Mouse (Mus musculus): ENCODE measurements at regions not wholly inside any gene's neighbourhood (a gene's known extent, or its start where the extent isn't known, plus 50 kb on each side); places are given as distances from the start of the nearest gene placed in this dataset.

DNA sequence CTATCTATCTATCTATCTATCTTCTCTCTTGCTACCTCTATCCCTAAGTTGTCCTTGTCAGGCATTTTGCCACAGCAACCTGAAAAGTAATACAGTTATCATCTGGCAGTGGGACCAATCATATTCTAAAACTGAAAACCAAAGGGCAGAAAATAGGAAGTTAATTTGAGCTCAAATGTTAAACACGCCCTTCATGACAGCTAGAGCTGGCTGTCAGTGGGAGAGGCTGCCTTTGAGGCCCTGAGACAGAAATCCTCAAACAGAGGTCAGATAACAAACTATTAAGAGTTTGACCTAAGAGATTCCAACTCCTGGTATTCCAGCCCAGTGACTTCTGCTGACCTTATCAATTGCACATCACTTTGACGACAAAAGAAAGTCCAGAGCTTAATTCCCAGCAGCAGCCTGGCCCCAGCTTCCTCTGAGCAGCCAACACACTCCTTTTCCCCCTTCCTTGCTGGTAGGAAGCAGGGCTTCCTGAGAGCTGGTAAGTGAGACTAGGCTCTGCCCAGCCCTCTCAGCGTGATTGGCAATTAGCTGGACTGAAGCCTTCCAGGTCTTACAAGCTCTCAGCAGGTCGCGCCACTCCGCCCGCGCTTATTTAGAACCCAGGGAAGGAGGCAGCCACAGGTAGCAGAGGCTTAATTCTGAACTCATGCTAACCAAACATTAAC lies 250.0 kb downstream of the Sec61b start:
- no peak for DNase-seq (ENCODE audit: low read depth)

GRCm38 (mm10) chr4:47725005-47725340 lies 250.5 kb downstream of the Sec61b start:
- DNase-seq (ENCODE audit: low read depth), result no peak

DNA sequence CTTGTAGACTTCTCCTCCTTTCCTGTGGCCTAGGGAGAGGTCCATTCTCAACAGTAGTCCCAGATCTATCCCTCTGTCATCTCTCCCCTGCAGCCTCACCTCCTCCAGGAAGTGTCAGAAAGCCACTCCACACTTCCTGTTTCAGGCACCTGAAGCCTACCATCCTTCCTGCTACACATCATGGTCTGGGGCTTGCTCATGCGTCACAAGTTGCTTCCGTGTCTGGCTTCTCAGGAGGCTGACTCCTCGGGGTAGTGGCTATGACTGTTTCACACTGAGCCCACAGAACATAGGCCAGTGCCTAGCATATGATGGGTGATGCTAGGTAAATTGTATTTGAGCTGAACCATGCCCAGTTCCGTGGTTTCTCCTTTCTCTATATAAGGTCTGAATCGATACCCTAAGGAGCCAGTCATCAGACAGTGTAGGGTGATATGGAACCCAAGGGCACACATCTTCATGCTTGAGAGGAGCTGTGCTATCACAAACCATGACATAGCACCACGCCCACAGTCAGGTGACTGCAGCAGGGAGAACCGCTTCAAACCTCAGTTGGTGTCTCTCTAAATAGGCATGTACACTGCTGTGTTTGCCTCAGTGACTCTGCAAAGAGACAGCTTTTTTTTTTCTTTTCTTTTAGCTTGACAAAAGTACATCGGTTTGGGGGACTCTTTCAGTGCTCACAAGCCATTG lies 272.2 kb downstream of the Sec61b start:
- DNase-seq (ENCODE audit: low read depth), result no peak

DNA sequence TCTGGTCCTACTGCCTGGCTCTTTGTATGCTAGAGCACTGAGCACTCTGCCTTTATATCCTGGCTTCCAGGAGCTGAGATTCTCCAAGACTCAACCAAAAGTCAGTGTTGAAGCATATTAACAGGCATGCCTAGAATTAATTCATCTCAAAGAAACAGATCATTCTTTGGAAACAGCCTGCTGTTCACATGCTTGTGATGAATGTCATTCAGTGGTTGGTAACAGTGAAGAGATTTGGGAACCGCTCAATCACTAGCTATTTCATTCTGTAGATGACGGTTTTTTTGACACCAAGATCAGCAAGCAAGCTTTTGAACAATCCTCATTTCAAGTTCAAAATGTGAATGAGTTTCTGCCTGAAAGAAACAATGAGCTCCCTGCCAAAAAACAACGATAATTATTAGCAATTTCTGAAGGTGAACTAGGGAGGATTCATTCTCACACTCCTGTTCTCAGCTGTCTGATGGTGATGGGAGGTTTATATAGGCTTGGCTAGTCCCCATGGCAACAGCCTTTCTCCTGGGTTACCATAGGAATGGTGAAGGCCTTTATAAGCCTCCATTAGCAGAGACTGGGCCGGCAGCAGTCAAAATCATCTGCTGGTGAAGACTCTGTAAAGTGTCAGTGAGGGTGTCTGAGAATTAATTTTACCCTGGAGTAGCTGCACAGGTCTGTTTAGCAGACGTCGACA lies 272.6 kb upstream of the Nr4a3 start:
- DNase-seq (ENCODE audit: low read depth), result no peak

DNA sequence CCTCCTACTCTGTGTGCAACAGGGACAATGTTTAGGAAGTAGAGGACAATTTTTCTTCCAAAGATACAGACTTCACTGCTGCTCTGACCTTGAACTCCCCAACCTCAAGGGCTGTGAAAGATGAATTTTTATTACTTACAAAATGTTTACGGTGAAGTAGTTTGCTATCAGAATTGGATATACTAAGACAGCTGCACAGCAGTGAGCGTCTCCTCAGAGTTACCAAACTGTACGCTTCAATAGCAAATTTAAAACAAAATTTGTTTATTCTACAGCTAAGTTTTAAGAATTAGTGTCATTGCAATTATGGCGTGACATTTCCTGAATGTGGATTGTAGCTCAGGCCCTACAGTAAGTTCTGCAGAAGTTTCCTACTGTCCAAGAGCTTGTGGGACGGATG lies 270.3 kb upstream of the Nr4a3 start:
- DNase-seq (ENCODE audit: low read depth), result no peak

- no peak for DNase-seq (ENCODE audit: low read depth)
Measured at GRCm38 (mm10) chr4:47781039-47781438, 263.9 kb upstream of the Nr4a3 start.

- DNase-seq (ENCODE audit: low read depth), result no peak
Measured at GRCm38 (mm10) chr4:47796977-47797376, 248.0 kb upstream of the Nr4a3 start.

GRCm38 (mm10) chr4:47799165-47799564 lies 245.8 kb upstream of the Nr4a3 start:
- DNase-seq (ENCODE audit: low read depth), result no peak

DNA sequence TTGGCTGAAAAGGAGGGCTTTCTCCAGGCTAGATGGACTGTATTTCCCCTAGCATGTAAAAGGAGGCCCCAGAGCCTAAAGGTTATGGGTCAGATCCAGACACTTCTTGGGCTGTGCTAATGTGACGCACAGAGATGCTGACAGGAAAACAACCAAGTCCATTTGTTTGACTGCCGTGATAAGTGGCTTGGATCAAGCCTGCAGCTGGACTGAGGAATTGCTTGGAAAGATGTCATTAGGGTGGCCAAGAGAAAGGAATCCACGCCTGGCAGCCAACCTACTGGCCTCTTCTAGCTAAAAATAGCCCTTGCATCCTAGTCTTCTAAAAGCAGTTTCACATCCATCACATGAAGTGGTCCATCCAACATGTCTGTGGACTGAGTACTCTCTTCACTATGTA lies 241.8 kb upstream of the Nr4a3 start:
- no peak for DNase-seq (ENCODE audit: low read depth)

DNA sequence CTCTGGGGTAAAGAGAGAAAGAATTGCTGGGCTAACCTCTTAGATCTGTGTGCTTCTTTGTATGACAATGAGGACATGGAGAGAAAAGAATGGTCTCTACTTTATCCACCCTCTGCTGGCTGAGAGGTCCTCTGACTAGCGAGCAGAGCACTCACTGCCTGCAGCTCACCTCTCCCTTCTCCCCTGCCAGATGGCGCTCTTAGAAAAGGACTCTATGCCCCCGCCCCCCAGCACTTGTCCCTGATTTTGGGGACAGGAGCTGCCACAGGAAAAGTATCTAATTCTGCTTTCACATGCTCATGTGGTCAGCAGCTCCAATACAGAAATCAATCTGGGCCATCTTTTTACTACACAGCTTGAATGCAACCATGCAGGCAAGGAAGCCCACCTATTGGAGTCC lies 237.1 kb upstream of the Nr4a3 start:
- no peak for DNase-seq (ENCODE audit: low read depth)

GRCm38 (mm10) chr4:47814030-47814429 lies 230.9 kb upstream of the Nr4a3 start:
- no peak for DNase-seq (ENCODE audit: low read depth)

DNA sequence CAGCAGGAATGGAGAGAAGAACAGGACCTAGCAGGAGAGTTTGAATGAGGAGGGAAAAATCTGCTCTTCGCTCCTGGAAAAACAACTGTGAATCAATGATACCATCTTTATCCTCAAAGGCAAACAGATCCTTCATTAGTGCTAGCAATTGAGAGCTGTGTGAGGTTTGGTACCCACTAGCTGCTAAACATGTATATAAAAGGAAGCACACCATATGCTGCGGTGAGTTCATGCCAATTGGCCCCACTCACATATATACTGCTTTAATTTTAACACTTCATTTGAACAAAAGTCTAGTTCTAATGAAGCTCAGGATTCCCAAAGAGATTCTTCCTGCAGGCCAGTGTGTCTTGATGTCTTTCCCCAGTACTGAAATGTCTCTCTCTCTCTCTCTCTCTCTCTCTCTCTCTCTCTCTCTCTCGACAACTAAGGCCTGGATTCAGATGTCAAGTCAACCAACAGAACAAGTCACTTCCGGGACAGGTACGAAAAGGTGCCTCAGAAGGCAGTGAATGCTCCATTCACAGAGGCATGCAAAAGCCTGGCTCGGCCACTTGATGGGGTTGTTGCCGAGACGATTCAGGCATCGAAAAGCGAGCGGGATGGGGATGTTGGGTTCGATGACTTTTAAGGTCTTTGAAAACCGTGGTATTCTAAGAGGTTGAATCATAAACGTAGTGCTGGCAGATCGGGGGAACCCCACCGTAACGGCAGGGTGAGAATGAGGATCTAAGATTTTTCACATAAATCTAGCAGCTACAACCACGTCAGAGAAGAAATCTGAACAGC lies 226.4 kb upstream of the Nr4a3 start:
- no peak for DNase-seq (ENCODE audit: low read depth)

DNA sequence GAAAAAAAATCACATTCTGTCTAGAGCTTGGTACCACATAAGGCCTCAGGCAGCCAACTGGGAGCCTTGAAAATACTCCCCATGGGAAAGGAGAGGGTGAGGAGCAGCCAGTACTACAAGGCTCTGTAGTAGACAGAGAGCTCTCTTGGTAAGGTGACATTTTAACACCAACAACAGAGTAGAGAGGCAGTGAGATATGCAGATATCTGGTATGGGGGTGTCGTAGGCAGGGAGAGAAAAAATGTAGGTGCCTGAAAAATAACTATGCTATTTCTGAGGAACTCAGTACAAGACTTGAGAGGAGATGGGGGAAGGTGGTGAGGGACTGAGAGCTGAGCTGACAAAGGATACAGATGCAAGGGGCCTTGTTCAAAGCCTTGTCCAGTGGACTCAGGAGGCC lies 224.4 kb upstream of the Nr4a3 start:
- no peak for DNase-seq (ENCODE audit: low read depth)

GRCm38 (mm10) chr4:47823299-47823698 lies 221.7 kb upstream of the Nr4a3 start:
- DNase-seq (ENCODE audit: low read depth), result no peak

DNA sequence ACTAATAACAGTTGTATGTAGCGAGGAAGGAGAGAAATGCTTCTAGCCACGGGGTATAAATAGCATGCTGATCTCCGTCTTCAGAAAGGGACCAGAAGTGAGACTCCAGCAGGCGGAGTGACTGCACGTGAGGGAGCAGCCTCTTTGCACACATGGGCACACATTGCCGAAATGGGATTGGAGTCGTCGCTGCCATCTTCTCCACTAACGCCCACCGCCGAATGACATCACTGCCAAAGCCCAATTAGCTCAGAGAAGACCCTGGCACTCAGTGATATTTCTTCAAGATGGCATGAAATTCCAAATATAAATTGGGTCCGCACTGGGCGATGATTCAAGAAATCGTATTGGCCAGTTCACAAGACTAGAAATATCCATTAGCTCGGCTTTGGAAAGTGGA lies 220.9 kb upstream of the Nr4a3 start:
- no peak for DNase-seq (ENCODE audit: low read depth)

GRCm38 (mm10) chr4:47832905-47833304 lies 212.0 kb upstream of the Nr4a3 start:
- no peak for DNase-seq (ENCODE audit: low read depth)

DNA sequence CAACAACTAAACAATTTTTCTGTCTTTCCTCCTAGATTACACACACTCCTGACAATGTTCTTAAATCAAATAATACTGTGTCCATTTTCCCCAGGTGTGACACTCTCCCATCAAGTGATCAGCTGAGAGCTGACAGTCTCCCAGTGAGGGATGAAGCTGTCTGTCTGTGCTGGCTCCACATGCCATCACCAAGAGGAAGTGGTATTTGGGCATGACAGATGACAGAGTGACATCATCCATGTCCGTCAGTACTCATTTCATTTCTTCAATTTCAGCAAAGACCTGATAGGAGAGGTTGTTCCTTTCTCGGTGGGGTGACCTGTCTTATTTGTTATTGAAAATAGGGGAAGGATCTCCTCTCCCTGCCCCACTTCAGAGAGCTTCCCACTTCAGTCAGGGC lies 206.5 kb upstream of the Nr4a3 start:
- DNase-seq (ENCODE audit: low read depth), result no peak

DNA sequence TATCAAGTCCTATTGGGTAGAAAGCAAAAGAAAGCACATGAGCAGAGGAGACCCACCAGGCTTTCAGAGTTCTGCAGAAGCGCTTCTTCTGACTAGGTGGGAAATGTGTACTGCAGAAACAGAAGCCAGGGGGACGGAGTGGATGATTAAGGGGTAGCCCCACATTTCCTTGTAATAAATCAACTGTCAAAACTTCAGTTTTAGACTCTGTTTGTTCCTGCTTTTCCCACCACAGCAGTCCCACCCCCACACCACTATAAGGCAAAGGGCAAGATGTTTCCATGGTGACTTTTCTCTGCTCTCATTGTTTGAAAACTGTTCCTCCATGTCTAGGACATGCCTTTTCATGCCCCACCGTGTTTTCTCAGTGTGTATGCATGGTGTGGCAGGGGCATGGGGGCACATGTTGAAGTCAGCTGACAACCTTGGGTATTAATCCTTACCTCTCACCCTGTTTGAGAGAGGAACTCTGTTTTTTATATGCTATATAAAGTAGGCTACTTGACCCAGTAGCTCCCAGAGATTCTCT lies 202.8 kb upstream of the Nr4a3 start:
- DNase-seq (ENCODE audit: low read depth), result no peak

- DNase-seq (ENCODE audit: low read depth), result no peak
Measured at GRCm38 (mm10) chr4:47845239-47845638, 199.7 kb upstream of the Nr4a3 start.

DNA sequence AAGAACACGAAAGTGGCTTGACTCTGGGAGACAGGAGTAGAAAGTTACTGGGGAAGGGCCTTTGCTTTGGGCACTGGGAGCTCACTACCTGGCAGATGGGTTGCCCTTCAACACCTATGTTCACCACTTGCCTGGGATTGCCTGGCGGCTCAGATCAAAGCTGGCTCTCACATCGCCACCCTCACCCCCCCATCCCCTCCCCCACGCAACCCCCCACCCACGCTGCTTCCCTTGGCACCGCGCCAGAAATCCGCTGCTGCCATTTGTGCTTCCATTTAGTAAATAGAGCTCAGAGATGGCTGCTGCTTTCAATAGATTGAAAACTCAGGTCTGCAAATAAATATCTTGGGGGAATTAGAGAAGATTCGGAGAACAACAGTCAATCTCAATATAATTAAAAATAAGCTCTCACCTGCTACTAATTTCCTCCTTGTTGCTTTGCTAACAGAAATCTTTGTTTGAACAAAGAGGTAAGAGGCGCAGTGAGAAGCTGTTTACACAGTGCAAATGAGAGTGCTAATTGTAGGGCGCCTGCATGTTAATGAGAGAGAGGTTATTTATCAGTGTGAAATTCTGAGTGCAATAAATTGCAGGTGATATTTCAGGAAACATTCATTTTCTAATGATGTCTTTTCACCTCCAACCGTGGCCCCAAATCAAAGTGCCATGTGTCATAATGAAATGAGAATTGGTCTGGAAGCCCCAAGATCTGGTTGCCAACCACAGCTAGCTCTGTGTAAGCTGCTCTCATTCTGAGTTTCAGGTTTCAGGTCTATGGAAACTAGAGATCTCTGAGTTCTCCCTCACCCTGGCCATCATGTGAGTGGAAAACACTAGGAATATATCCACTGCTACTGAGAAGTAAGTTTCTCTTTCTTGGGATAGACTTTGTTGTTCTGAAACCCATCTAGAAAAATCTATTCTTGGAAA lies 198.3 kb upstream of the Nr4a3 start:
- DNase-seq (ENCODE audit: low read depth), result no peak

DNA sequence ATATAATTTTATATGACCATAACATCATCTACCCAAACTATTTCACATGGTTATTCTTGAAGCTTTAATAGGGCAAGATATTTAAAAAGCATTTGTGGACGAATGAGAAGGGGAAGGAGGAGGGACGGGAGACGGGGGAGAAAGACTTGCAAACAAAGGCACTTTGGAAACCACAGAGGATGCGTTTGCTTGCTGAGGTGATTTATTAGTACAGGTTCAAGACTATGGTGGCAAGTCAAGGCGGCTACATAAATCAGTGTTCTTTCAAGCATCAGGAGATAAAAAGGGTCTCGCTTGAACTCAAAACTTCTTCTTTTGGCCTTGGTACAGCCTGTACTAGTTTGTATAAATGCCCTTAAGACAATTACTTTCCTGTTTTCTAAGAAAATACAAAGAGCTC lies 183.8 kb upstream of the Nr4a3 start:
- no peak for DNase-seq (ENCODE audit: low read depth)

Measured in fibroblast of lung, adult 2 months (primary cell).